Mouse (Mus musculus): ENCODE measurements at regions not wholly inside any gene's neighbourhood (a gene's known extent, or its start where the extent isn't known, plus 50 kb on each side); places are given as distances from the start of the nearest gene placed in this dataset.

DNA sequence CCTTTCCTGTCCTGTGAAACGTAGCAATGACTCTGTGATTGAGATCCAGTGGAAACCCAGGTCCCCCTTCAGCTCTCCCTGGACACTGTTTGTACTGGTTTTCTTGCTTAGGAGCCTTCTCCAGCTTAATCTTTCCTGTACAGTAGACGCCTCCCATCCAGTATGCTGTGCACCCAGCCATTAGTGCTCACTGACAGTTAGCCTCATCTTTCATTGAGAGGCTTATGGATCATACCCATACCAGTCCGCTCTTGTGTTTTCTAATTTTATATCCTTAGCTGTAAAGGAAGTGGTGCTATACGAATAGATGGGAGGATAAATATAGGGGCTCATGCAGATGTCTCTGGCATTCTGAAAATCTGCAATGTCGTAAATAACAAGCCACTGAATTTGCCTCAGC lies 269.9 kb downstream of the Ptprc start:
- Histone ChIP-seq H3K27ac (ENCODE audit: insufficient read depth, low read depth, low read length, poor library complexity, severe bottlenecking) (no peak overlapping the region), H3K4me1 (ENCODE audit: control insufficient read depth in 2 of 2, insufficient read depth in 2 of 2, low read length in 2 of 2, poor library complexity in 1 of 2) (no peaks in the 10 kb centered on the region), H3K9ac (ENCODE audit: insufficient read depth, low read depth, low read length, poor library complexity, severe bottlenecking) (no peak overlapping the region), H3K9me3 (ENCODE audit: control insufficient read depth, insufficient read depth, low read depth, low read length) (no peaks in the 10 kb centered on the region), H3K36me3 (ENCODE audit: control insufficient read depth, insufficient read depth, low read length, poor library complexity, severe bottlenecking) (no peaks in the 10 kb centered on the region), H3K4me3 (ENCODE audit: insufficient read depth in 1 of 2, low read depth in 1 of 2, low read length in 2 of 2, poor library complexity in 1 of 2, severe bottlenecking in 1 of 2) (no peak overlapping the region)
- no peak for DNase-seq (ENCODE audit: low read depth, low spot score)
- TF ChIP-seq MAFK (IDR thresholded peaks at IDR 0.05; ENCODE audit: insufficient read depth, low read depth, low read length) (no peak), ZNF384 (IDR thresholded peaks at IDR 0.05; ENCODE audit: low read depth, low read length) (no peak), HCFC1 (IDR thresholded peaks at IDR 0.05; ENCODE audit: borderline replicate concordance, insufficient read depth, low read length) (no peak)
- in situ Hi-C loops (cut with MboI; ENCODE audit: low sequenced_read_pairs in 2 of 2, unreplicated experiment in 2 of 2): no loop called here

DNA sequence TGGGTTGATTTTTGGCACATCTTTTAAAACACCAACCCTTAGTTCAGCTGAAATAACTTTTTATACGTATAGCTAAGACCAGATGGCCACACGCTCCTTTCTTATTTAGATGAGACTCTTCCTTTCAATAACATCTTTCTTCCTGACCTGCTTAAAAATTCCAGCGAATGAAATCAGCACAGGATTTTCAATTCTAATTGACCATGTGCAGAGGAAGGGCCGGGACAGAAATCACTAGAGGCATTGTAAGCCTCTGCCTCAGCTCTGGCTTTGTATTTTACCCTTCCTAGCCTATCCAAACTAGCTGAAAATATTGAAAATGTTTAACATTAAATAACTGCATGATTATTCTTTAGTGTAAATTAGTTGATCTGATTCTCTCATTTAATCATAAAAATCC lies 272.2 kb downstream of the Ptprc start:
- Histone ChIP-seq H3K9me3 (ENCODE audit: control insufficient read depth, insufficient read depth, low read depth, low read length) (no peaks in the 10 kb centered on the region), H3K4me1 (ENCODE audit: control insufficient read depth in 2 of 2, insufficient read depth in 2 of 2, low read length in 2 of 2, poor library complexity in 1 of 2) (no peaks in the 10 kb centered on the region), H3K36me3 (ENCODE audit: control insufficient read depth, insufficient read depth, low read length, poor library complexity, severe bottlenecking) (no peaks in the 10 kb centered on the region), H3K9ac (ENCODE audit: insufficient read depth, low read depth, low read length, poor library complexity, severe bottlenecking) (no peak overlapping the region), H3K4me3 (ENCODE audit: insufficient read depth in 1 of 2, low read depth in 1 of 2, low read length in 2 of 2, poor library complexity in 1 of 2, severe bottlenecking in 1 of 2) (no peak overlapping the region), H3K27ac (ENCODE audit: insufficient read depth, low read depth, low read length, poor library complexity, severe bottlenecking) (no peak overlapping the region)
- DNase-seq (ENCODE audit: low read depth, low spot score): no peak
- TF ChIP-seq CHD2 (IDR thresholded peaks at IDR 0.05; ENCODE audit: low read depth, low read length): no peak
- no peak for TF ChIP-seq ZNF384 (IDR thresholded peaks at IDR 0.05; ENCODE audit: low read depth, low read length)
- TF ChIP-seq HCFC1 (IDR thresholded peaks at IDR 0.05; ENCODE audit: borderline replicate concordance, insufficient read depth, low read length): no peak
- no peak for TF ChIP-seq ZC3H11A (IDR thresholded peaks at IDR 0.05; ENCODE audit: borderline replicate concordance, low read depth, low read length)
- in situ Hi-C loops (cut with MboI; ENCODE audit: low sequenced_read_pairs in 2 of 2, unreplicated experiment in 2 of 2): no loop called here

DNA sequence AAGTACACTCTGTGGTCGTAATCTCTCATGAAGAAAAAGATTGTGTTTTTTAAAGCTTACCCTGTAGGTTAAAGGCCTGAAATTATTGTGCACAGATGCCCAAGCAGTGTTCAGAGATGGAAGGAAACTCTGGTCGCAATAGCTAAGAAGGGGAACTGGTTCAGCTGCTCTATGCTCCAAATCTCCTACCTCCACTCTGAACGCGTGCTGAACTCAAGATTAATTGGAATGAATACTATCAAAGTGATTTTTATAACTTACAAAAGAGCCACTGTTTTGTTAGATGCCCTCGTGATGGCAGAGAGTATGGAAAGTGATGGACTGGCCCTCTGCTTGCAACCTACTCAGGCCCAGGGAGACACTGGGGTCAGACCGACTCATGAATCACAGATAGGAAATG lies 272.6 kb downstream of the Ptprc start:
- Histone ChIP-seq H3K27ac (ENCODE audit: insufficient read depth, low read depth, low read length, poor library complexity, severe bottlenecking) (no peak overlapping the region), H3K4me3 (ENCODE audit: insufficient read depth in 1 of 2, low read depth in 1 of 2, low read length in 2 of 2, poor library complexity in 1 of 2, severe bottlenecking in 1 of 2) (no peak overlapping the region), H3K36me3 (ENCODE audit: control insufficient read depth, insufficient read depth, low read length, poor library complexity, severe bottlenecking) (no peaks in the 10 kb centered on the region), H3K4me1 (ENCODE audit: control insufficient read depth in 2 of 2, insufficient read depth in 2 of 2, low read length in 2 of 2, poor library complexity in 1 of 2) (no peaks in the 10 kb centered on the region), H3K9me3 (ENCODE audit: control insufficient read depth, insufficient read depth, low read depth, low read length) (no peaks in the 10 kb centered on the region), H3K9ac (ENCODE audit: insufficient read depth, low read depth, low read length, poor library complexity, severe bottlenecking) (no peak overlapping the region)
- DNase-seq (ENCODE audit: low read depth, low spot score): no peak
- in situ Hi-C loops (cut with MboI; ENCODE audit: low sequenced_read_pairs in 2 of 2, unreplicated experiment in 2 of 2): no loop called here
- TF ChIP-seq ZNF384 (IDR thresholded peaks at IDR 0.05; ENCODE audit: low read depth, low read length): no peak
- TF ChIP-seq ZC3H11A (IDR thresholded peaks at IDR 0.05; ENCODE audit: borderline replicate concordance, low read depth, low read length): no peak
- no peak for TF ChIP-seq MAFK (IDR thresholded peaks at IDR 0.05; ENCODE audit: insufficient read depth, low read depth, low read length)
- no peak for TF ChIP-seq HCFC1 (IDR thresholded peaks at IDR 0.05; ENCODE audit: borderline replicate concordance, insufficient read depth, low read length)
- TF ChIP-seq CHD2 (IDR thresholded peaks at IDR 0.05; ENCODE audit: low read depth, low read length): no peak

DNA sequence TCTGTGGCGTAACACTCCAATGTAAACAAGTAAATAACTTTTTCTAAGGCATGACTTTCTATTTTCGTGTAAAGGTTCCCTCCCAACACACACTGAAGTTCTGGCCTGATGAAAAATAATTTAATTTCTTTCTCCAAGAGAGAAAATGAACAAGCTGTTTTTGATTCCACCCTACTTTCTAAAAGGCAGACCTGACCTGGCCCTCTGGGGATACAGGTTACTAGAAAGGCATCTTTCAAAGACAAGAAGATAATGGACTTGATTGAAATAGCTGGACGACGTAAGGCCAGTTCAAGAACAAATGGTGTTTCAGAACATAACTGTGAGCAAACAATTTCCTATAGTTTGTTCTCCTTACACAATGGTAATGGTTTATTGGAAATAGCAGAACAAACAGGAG lies 273.5 kb downstream of the Ptprc start:
- Histone ChIP-seq H3K4me1 (ENCODE audit: control insufficient read depth in 2 of 2, insufficient read depth in 2 of 2, low read length in 2 of 2, poor library complexity in 1 of 2) (no peaks in the 10 kb centered on the region), H3K9ac (ENCODE audit: insufficient read depth, low read depth, low read length, poor library complexity, severe bottlenecking) (no peak overlapping the region), H3K9me3 (ENCODE audit: control insufficient read depth, insufficient read depth, low read depth, low read length) (no peaks in the 10 kb centered on the region), H3K36me3 (ENCODE audit: control insufficient read depth, insufficient read depth, low read length, poor library complexity, severe bottlenecking) (no peaks in the 10 kb centered on the region), H3K4me3 (ENCODE audit: insufficient read depth in 1 of 2, low read depth in 1 of 2, low read length in 2 of 2, poor library complexity in 1 of 2, severe bottlenecking in 1 of 2) (no peak overlapping the region), H3K27ac (ENCODE audit: insufficient read depth, low read depth, low read length, poor library complexity, severe bottlenecking) (no peak overlapping the region)
- in situ Hi-C loops (cut with MboI; ENCODE audit: low sequenced_read_pairs in 2 of 2, unreplicated experiment in 2 of 2): no loop called here
- DNase-seq (ENCODE audit: low read depth, low spot score): no peak
- TF ChIP-seq CHD2 (IDR thresholded peaks at IDR 0.05; ENCODE audit: low read depth, low read length) (no peak), ZNF384 (IDR thresholded peaks at IDR 0.05; ENCODE audit: low read depth, low read length) (no peak), ZC3H11A (IDR thresholded peaks at IDR 0.05; ENCODE audit: borderline replicate concordance, low read depth, low read length) (no peak), MAFK (IDR thresholded peaks at IDR 0.05; ENCODE audit: insufficient read depth, low read depth, low read length) (no peak), HCFC1 (IDR thresholded peaks at IDR 0.05; ENCODE audit: borderline replicate concordance, insufficient read depth, low read length) (no peak)

DNA sequence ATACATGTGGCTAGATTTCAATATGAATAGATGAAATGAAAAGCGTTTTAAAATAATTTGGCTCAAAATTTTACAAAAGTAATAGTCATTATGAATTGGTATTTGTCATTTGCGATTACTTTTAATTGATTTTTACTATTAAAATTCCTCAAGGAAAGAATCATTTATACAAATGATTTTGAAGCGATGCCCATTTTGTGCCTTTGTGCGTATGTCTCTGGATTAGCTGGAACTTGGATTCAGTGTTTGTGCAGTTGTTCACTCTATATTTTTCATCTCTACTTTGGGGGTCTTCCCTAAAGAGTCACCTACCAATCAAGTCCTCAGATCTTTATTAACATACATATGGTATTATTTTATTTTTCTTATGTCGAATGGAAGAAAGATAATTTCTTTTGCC lies 274.3 kb downstream of the Ptprc start:
- H3K4me1 ChIP-seq (ENCODE audit: control insufficient read depth in 2 of 2, insufficient read depth in 2 of 2, low read length in 2 of 2, poor library complexity in 1 of 2): no peaks in the 10 kb centered on the region
- TF ChIP-seq ZC3H11A (IDR thresholded peaks at IDR 0.05; ENCODE audit: borderline replicate concordance, low read depth, low read length) (no peak), MAFK (IDR thresholded peaks at IDR 0.05; ENCODE audit: insufficient read depth, low read depth, low read length) (no peak), ZNF384 (IDR thresholded peaks at IDR 0.05; ENCODE audit: low read depth, low read length) (no peak), CHD2 (IDR thresholded peaks at IDR 0.05; ENCODE audit: low read depth, low read length) (no peak), HCFC1 (IDR thresholded peaks at IDR 0.05; ENCODE audit: borderline replicate concordance, insufficient read depth, low read length) (no peak)
- no peaks in the 10 kb centered on the region for H3K36me3 ChIP-seq (ENCODE audit: control insufficient read depth, insufficient read depth, low read length, poor library complexity, severe bottlenecking)
- in situ Hi-C loops (cut with MboI; ENCODE audit: low sequenced_read_pairs in 2 of 2, unreplicated experiment in 2 of 2): no loop called here
- no peak for DNase-seq (ENCODE audit: low read depth, low spot score)
- no peak overlapping the region for H3K27ac ChIP-seq (ENCODE audit: insufficient read depth, low read depth, low read length, poor library complexity, severe bottlenecking)
- no peaks in the 10 kb centered on the region for H3K9me3 ChIP-seq (ENCODE audit: control insufficient read depth, insufficient read depth, low read depth, low read length)
- no peak overlapping the region for H3K4me3 ChIP-seq (ENCODE audit: insufficient read depth in 1 of 2, low read depth in 1 of 2, low read length in 2 of 2, poor library complexity in 1 of 2, severe bottlenecking in 1 of 2)
- no peak overlapping the region for H3K9ac ChIP-seq (ENCODE audit: insufficient read depth, low read depth, low read length, poor library complexity, severe bottlenecking)

All from ES-E14 (cell line).